Mouse (Mus musculus): ENCODE data around the gene 4930518I15Rik. TPM values are rescaled to one million over a fixed set of nuclear protein-coding genes. Genes with fewer than 3 reads are reported as not detected.
"Not testable (repeated sequence)": the region's sequence is repeated elsewhere in the genome, so short reads cannot be mapped to it uniquely, and the experiment has no call there.

Gene 4930518I15Rik
- 7.6 and 9.1 TPM in 2 replicates for polyA plus RNA-seq (2014; fragmentation: Nextera tagmentation; extraction: Ambion mirVana)

DNA sequence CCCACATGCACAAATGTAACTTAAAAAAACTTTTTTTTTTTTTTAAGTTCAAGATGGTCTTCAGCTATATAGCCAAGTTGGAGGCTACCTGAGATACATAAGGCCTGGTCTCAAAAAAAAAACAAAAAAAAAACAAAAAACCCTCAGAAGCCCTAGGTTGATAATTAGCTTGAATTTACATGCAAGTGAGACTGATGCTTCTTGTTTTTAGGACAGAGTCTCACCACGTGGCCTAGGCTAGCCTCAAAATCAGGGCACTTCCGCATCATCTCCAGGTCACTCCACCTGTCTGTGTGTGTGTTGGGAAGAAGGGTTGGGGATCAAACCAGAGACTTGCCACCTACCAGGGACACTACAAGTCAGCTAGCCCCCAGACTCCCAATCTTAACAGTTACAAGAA is at the start of gene 4930518I15Rik:
TSS of gene 4930518I15Rik (minus strand) at position 112 of the 400 bp plus-strand sequence.
- Histone ChIP-seq H3K4me1 (ENCODE audit: control insufficient read depth, insufficient read depth, low read length) (peaks cover 12% of the 10 kb centered on the region), H3K4me3 (ENCODE audit: low read depth, low read length) (no peak within 1 kb of the TSS), H3K27me3 (ENCODE audit: control insufficient read depth, insufficient read depth, low read length) (no peaks in the 10 kb centered on the region), H3K9me3 (ENCODE audit: control insufficient read depth, low read length) (no peaks in the 10 kb centered on the region), H3K36me3 (ENCODE audit: control insufficient read depth, insufficient read depth, low read length) (0 out of 2 replicates have a peak, but pooled peaks cover 14% of the 10 kb centered on the region), H3K27ac (ENCODE audit: low read depth, low read length) (no peak within 1 kb of the TSS), H3K4me2 (ENCODE audit: low read depth, low read length) (no peak within 1 kb of the TSS), H3K9ac (replicated peaks; ENCODE audit: low read depth, low read length) (no peak within 1 kb of the TSS)
- 94% methylated on average over 2 of the region's 2 CpGs for WGBS
- no peak for ATAC-seq (ENCODE audit: low read depth)

DNA sequence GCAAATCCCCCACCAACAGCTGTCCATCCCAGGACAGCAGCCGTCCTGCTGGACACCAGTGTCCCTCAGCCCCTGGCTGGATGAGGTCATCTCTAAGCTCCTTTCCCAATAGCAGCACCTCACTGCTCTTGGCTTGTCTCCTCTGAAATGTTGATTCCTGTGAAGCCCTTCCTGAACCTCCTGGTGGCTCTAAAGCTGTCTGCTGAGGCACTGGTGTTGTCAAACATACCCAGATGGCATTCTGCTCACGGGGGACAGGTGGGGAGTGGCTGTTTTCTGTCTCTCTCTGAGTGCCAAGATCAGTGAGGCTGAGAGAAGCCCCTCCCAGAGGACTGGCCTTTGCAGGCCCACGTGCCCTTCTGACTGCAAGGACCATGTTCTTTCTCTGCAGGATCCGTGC is 48.2 kb upstream of the 4930518I15Rik start:
- not testable (repeated sequence) for ATAC-seq (ENCODE audit: low read depth); H3K4me3 ChIP-seq (ENCODE audit: low read depth, low read length); H3K27ac ChIP-seq (ENCODE audit: low read depth, low read length); H3K4me1 ChIP-seq (ENCODE audit: control insufficient read depth, insufficient read depth, low read length); H3K27me3 ChIP-seq (ENCODE audit: control insufficient read depth, insufficient read depth, low read length); H3K4me2 ChIP-seq (ENCODE audit: low read depth, low read length); H3K9ac ChIP-seq (replicated peaks; ENCODE audit: low read depth, low read length); H3K36me3 ChIP-seq (ENCODE audit: control insufficient read depth, insufficient read depth, low read length); H3K9me3 ChIP-seq (ENCODE audit: control insufficient read depth, low read length)
- WGBS = 36% methylated on average over 4 of the region's 4 CpGs

DNA sequence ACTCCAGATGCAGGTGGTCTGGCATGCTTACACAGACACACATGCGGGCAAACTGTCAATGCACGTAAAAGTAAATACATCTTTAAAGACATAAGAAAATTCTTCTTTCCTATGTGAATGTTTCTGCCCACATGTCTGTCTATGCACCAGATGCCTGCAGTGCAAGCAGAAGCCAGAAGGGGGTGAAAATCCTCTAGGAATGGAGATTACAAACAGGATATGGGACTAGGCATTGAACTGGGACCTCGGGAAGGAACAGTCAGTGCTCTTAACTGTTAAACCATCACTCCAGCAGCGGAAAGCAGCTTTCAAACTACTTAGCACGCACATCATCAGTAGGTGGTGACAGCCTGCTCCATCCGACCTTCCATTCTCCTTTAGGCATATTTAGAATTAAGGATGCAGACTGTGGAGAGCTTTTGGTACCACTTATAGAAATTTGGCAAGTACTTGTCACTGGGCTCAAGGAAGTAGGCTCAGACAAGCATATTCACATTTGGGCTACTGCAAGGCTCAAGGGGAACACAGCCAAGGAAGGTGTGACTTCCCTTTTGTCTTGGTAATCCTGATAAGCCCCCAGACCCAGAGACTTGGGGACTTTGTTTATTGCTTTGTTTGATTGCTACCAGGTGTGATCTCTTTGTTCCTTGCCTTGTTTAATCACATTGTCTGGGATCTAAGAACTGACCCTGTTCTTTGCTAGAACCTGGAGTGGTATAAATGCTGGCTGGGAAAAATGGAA is 47.4 kb upstream of the 4930518I15Rik start:
- Histone ChIP-seq H3K36me3 (ENCODE audit: control insufficient read depth, insufficient read depth, low read length) (no peaks in the 10 kb centered on the region), H3K9me3 (ENCODE audit: control insufficient read depth, low read length) (no peaks in the 10 kb centered on the region), H3K27ac (ENCODE audit: low read depth, low read length) (no peak overlapping the region), H3K4me3 (ENCODE audit: low read depth, low read length) (no peak overlapping the region), H3K4me2 (ENCODE audit: low read depth, low read length) (no peak overlapping the region), H3K4me1 (ENCODE audit: control insufficient read depth, insufficient read depth, low read length) (no peaks in the 10 kb centered on the region), H3K9ac (replicated peaks; ENCODE audit: low read depth, low read length) (no peak overlapping the region), H3K27me3 (ENCODE audit: control insufficient read depth, insufficient read depth, low read length) (no peaks in the 10 kb centered on the region)
- ATAC-seq (ENCODE audit: low read depth) = no peak
- 34% methylated on average over 6 of the region's 6 CpGs for WGBS

DNA sequence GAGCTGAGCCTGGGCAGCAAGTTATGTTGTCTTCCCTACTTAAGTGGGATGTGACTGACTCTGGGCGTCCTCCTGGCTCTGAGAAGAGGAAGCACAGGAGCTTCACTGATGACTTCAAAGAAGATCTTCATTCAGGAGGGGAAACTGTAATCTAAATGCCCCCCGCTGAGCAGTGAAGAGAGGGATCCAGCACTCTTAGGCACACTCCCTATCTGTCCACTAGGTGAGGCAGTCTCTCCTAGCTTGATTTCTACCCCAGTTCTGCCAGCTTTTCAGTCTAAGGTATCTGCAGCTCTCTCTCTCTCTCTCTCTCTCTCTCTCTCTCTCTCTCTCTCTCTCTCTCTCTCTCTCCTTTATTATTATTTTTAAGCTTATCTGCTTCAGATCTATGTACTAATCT is 45.6 kb upstream of the 4930518I15Rik start:
- Histone ChIP-seq H3K27me3 (ENCODE audit: control insufficient read depth, insufficient read depth, low read length) (no peaks in the 10 kb centered on the region), H3K36me3 (ENCODE audit: control insufficient read depth, insufficient read depth, low read length) (no peaks in the 10 kb centered on the region), H3K9ac (replicated peaks; ENCODE audit: low read depth, low read length) (no peak overlapping the region), H3K4me2 (ENCODE audit: low read depth, low read length) (no peak overlapping the region), H3K4me1 (ENCODE audit: control insufficient read depth, insufficient read depth, low read length) (no peaks in the 10 kb centered on the region), H3K9me3 (ENCODE audit: control insufficient read depth, low read length) (no peaks in the 10 kb centered on the region), H3K27ac (ENCODE audit: low read depth, low read length) (no peak overlapping the region), H3K4me3 (ENCODE audit: low read depth, low read length) (no peak overlapping the region)
- ATAC-seq (ENCODE audit: low read depth) = no peak
- 30% methylated on average over 2 of the region's 2 CpGs for WGBS

DNA sequence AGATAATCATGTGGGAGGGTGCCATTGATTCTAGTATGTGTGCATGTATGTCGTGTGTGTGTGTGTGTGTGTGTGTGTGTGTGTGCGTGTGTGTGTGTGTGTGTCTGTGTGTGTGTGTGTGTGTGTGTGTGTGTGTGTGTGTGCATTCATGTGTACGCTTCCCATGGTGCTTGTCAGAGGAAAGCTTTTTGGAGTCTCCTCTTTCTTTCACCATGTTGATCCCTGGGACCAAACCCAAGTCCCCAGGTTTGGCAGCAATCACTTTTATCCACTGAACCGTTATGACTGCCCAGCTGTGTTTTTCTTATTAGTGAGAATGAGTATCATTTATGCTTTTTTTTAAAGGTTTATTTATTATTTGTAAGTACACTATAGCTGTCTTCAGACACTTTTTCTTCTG is 44.7 kb upstream of the 4930518I15Rik start:
- 81% methylated on average over 4 of the region's 4 CpGs for WGBS
- not testable (repeated sequence) for ATAC-seq (ENCODE audit: low read depth); H3K4me3 ChIP-seq (ENCODE audit: low read depth, low read length)

DNA sequence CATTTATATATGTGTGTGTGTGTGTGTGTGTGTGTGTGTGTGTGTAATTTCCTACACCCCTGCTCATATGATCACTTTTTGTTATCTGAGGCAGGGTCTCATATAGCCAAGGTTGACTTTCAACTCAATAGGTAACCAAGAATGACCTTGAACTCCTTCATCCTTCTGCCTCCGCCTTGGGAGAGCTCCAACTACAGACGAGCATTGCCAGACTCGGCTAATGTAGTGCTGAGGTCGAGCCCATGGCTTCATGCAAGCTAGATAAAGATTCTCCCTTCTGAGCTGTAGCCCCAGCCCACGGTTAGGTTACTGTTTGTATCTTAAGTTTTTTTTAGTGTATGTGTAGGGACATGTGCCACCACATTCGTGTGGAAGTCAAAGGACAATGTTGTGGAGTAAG is 44.1 kb upstream of the 4930518I15Rik start:
- 84% methylated on average over 6 of the region's 6 CpGs for WGBS
- H3K9ac ChIP-seq (replicated peaks; ENCODE audit: low read depth, low read length) = no peak overlapping the region
- H3K9me3 ChIP-seq (ENCODE audit: control insufficient read depth, low read length) = no peaks in the 10 kb centered on the region
- no peak overlapping the region for H3K4me3 ChIP-seq (ENCODE audit: low read depth, low read length)
- no peaks in the 10 kb centered on the region for H3K36me3 ChIP-seq (ENCODE audit: control insufficient read depth, insufficient read depth, low read length)
- H3K27me3 ChIP-seq (ENCODE audit: control insufficient read depth, insufficient read depth, low read length) = no peaks in the 10 kb centered on the region
- no peak overlapping the region for H3K4me2 ChIP-seq (ENCODE audit: low read depth, low read length)
- no peak for ATAC-seq (ENCODE audit: low read depth)
- H3K4me1 ChIP-seq (ENCODE audit: control insufficient read depth, insufficient read depth, low read length) = no peaks in the 10 kb centered on the region
- no peak overlapping the region for H3K27ac ChIP-seq (ENCODE audit: low read depth, low read length)

More for the DNA sequence above, 44.7 kb upstream of the 4930518I15Rik start:
- H3K4me2 ChIP-seq (ENCODE audit: low read depth, low read length); H3K27me3 ChIP-seq (ENCODE audit: control insufficient read depth, insufficient read depth, low read length); H3K27ac ChIP-seq (ENCODE audit: low read depth, low read length); H3K9me3 ChIP-seq (ENCODE audit: control insufficient read depth, low read length); H3K36me3 ChIP-seq (ENCODE audit: control insufficient read depth, insufficient read depth, low read length); H3K4me1 ChIP-seq (ENCODE audit: control insufficient read depth, insufficient read depth, low read length); H3K9ac ChIP-seq (replicated peaks; ENCODE audit: low read depth, low read length): not testable (repeated sequence)

DNA sequence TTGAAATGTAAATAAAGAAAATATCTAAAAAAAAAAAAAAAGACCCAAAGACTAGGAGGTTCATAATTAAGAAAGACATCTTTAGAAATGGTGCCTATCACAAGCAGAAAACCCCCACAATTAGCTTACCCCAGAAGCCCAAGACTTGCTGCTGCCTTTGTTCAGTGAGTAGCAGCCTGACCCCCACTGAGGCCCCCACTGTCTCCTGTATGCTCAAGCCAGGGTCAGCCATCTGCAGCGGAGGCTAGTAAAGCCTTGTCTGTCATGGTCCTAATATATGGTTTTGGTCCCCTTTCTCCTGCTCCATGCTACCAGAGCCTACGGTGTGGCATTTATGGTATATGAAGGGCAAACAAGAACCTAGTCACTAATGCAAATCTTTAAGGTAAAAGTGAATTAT is 43.6 kb upstream of the 4930518I15Rik start:
- H3K27me3 ChIP-seq (ENCODE audit: control insufficient read depth, insufficient read depth, low read length) = no peaks in the 10 kb centered on the region
- no peak overlapping the region for H3K4me2 ChIP-seq (ENCODE audit: low read depth, low read length)
- H3K36me3 ChIP-seq (ENCODE audit: control insufficient read depth, insufficient read depth, low read length) = no peaks in the 10 kb centered on the region
- 52% methylated on average over 2 of the region's 2 CpGs for WGBS
- H3K27ac ChIP-seq (ENCODE audit: low read depth, low read length) = no peak overlapping the region
- no peak overlapping the region for H3K9ac ChIP-seq (replicated peaks; ENCODE audit: low read depth, low read length)
- ATAC-seq (ENCODE audit: low read depth) = no peak
- no peaks in the 10 kb centered on the region for H3K9me3 ChIP-seq (ENCODE audit: control insufficient read depth, low read length)
- no peaks in the 10 kb centered on the region for H3K4me1 ChIP-seq (ENCODE audit: control insufficient read depth, insufficient read depth, low read length)
- no peak overlapping the region for H3K4me3 ChIP-seq (ENCODE audit: low read depth, low read length)

DNA sequence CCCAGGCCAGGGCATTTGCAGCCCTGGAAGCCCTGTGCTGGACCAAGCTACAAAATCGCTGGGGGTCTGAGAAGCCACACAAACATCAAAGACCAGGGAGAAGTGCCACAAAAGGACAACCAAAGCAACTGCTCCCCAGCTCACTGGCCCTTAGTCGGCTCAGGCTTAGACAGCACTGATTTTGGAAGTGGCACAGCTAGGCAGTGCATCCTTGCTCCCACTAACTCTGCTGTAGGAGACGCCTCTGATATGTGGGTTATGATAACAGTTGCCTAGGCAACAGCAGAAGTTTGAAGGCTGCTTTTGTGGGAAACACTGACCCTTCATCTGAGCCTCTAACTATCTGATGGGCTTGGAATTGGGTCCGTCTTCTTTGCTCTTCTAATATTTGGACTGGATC is 41.4 kb upstream of the 4930518I15Rik start:
- no peak overlapping the region for H3K9ac ChIP-seq (replicated peaks; ENCODE audit: low read depth, low read length)
- no peak overlapping the region for H3K4me2 ChIP-seq (ENCODE audit: low read depth, low read length)
- H3K4me1 ChIP-seq (ENCODE audit: control insufficient read depth, insufficient read depth, low read length) = no peaks in the 10 kb centered on the region
- H3K9me3 ChIP-seq (ENCODE audit: control insufficient read depth, low read length) = no peaks in the 10 kb centered on the region
- H3K36me3 ChIP-seq (ENCODE audit: control insufficient read depth, insufficient read depth, low read length) = no peaks in the 10 kb centered on the region
- ATAC-seq (ENCODE audit: low read depth) = no peak
- 79% methylated on average over 4 of the region's 4 CpGs for WGBS
- no peak overlapping the region for H3K4me3 ChIP-seq (ENCODE audit: low read depth, low read length)
- no peak overlapping the region for H3K27ac ChIP-seq (ENCODE audit: low read depth, low read length)
- no peaks in the 10 kb centered on the region for H3K27me3 ChIP-seq (ENCODE audit: control insufficient read depth, insufficient read depth, low read length)

DNA sequence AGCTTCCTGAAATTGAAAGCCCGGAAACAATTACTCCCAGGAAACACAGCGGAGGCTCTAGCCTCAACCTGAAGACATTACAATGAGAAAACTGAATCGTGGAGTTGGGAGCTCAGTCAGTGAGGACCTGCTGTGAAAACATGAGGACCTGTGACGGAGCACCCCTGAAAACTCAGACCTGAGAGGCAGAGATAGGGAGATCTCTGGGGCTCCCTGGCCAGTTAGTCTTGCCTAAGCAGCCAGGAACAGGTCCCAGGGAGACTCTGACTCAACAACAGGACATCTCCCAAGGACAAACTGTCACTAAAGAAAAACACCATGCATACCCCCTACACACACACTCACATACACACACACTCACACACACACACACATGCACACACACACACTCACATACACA is 40.6 kb upstream of the 4930518I15Rik start:
- WGBS = 73% methylated on average over 4 of the region's 4 CpGs
- no peak overlapping the region for H3K27ac ChIP-seq (ENCODE audit: low read depth, low read length)
- H3K4me3 ChIP-seq (ENCODE audit: low read depth, low read length) = no peak overlapping the region
- H3K9me3 ChIP-seq (ENCODE audit: control insufficient read depth, low read length) = no peaks in the 10 kb centered on the region
- H3K4me2 ChIP-seq (ENCODE audit: low read depth, low read length) = no peak overlapping the region
- H3K27me3 ChIP-seq (ENCODE audit: control insufficient read depth, insufficient read depth, low read length) = no peaks in the 10 kb centered on the region
- no peaks in the 10 kb centered on the region for H3K4me1 ChIP-seq (ENCODE audit: control insufficient read depth, insufficient read depth, low read length)
- no peak overlapping the region for H3K9ac ChIP-seq (replicated peaks; ENCODE audit: low read depth, low read length)
- no peak for ATAC-seq (ENCODE audit: low read depth)
- no peaks in the 10 kb centered on the region for H3K36me3 ChIP-seq (ENCODE audit: control insufficient read depth, insufficient read depth, low read length)
